Mouse (Mus musculus) myocyte (in vitro differentiated cells): ENCODE results near the gene Myl4.

Experiments
- E2F4 ChIP-seq: IDR thresholded peaks from one replicate; pipeline ENCODE4 v1.6.1; 2011; ENCODE audit warnings: mild to moderate bottlenecking, control low read depth, moderate library complexity; ENCODE audit not compliant: insufficient read depth
- MAX ChIP-seq: IDR thresholded peaks from one replicate; pipeline ENCODE4 v1.6.1; 2011; ENCODE audit warnings: low read depth, mild to moderate bottlenecking, control low read depth
- MYOD1 ChIP-seq, 3 experiments: IDR thresholded peaks; one replicate each; pipeline ENCODE4 v1.6.1; 2011; ENCODE audit warnings: control low read depth in 2 of 3, low read depth in 2 of 3, mild to moderate bottlenecking in 2 of 3, moderate library complexity in 1 of 3; ENCODE audit not compliant: insufficient read length in 2 of 3, control insufficient read depth in 1 of 3
- POLR2A ChIP-seq: IDR thresholded peaks from one replicate; pipeline ENCODE4 v1.6.1; 2011; ENCODE audit warnings: low read depth, mild to moderate bottlenecking, control low read depth, moderate library complexity; ENCODE audit not compliant: insufficient read length
- POLR2AphosphoS2 ChIP-seq: IDR thresholded peaks from one replicate; pipeline ENCODE4 v1.6.1; 2011; ENCODE audit warnings: low read depth, control low read depth; ENCODE audit not compliant: insufficient read length
- TCF12 ChIP-seq: IDR thresholded peaks from one replicate; pipeline ENCODE4 v1.6.1; 2011; ENCODE audit warnings: mild to moderate bottlenecking, control low read depth; ENCODE audit not compliant: poor library complexity, insufficient read depth, severe bottlenecking
- USF1 ChIP-seq: IDR thresholded peaks from one replicate; pipeline ENCODE4 v1.6.1; 2011; ENCODE audit warnings: low read depth, mild to moderate bottlenecking, control low read depth, moderate library complexity

- TF ChIP-seq MAX (peak; percentile 17), MYOD1 (IDR thresholded peaks at IDR 0.05; ENCODE audit: control insufficient read depth in 1 of 3, insufficient read length in 2 of 3, low read depth in 2 of 3) (peak in 2 of 3 experiments; percentile 54 to 77), POLR2AphosphoS2 (no peak), E2F4 (no peak), POLR2A (no peak), USF1 (peak; percentile 80), TCF12 (peak; percentile 85)
Measured at GRCm38 (mm10) chr11:104611579-104612151, 61.2 kb downstream of the Myl4 start.
